Mouse (Mus musculus): ENCODE measurements around the gene Vps26c.

GRCm38 (mm10) chr16:94535716-94536115 is 9.1 kb upstream of the Vps26c start:
- no peak for TF ChIP-seq CTCF (IDR thresholded peaks at IDR 0.05; ENCODE audit: insufficient read depth, low read length)
- TF ChIP-seq POLR2A (IDR thresholded peaks at IDR 0.05; ENCODE audit: borderline replicate concordance, extremely low read depth, low read depth, low read length), result no peak
